Mouse (Mus musculus) C2C12 (cell line): ENCODE measurements around the gene Hexim2. TPM values are rescaled to one million over a fixed set of nuclear protein-coding genes. Genes with fewer than 3 reads are reported as not detected.

Source experiments
- H3K27me3 ChIP-seq: one replicate; pipeline ENCODE4 v1.6.1; 2011; ENCODE audit not compliant: control insufficient read depth, insufficient read depth, insufficient read length
- H3K36me3 ChIP-seq: one replicate; pipeline ENCODE4 v1.6.1; 2011; ENCODE audit not compliant: control insufficient read depth, insufficient read depth
- H3K4me3 ChIP-seq: one replicate; pipeline ENCODE4 v1.5.1; 2011; ENCODE audit warnings: mild to moderate bottlenecking, control low read depth; ENCODE audit not compliant: poor library complexity, insufficient read depth, severe bottlenecking
- H3K79me2 ChIP-seq: one replicate; pipeline ENCODE4 v1.6.1; 2011; ENCODE audit not compliant: control insufficient read depth, insufficient read depth
- H3K79me3 ChIP-seq: one replicate; pipeline ENCODE4 v1.6.1; 2011; ENCODE audit warnings: low read depth, control low read depth
- H3ac ChIP-seq: one replicate; pipeline ENCODE3; 2011; ENCODE audit warnings: low read depth; ENCODE audit not compliant: control insufficient read depth, insufficient read length
- CEBPB ChIP-seq: IDR thresholded peaks from one replicate; pipeline ENCODE4 v1.6.1; 2011; ENCODE audit warnings: low read depth, mild to moderate bottlenecking, control low read depth, moderate library complexity
- CTCF ChIP-seq: IDR thresholded peaks from one replicate; pipeline ENCODE4 v1.5.1; 2011; ENCODE audit not compliant: control insufficient read depth, insufficient read depth, insufficient read length
- FOSL1 ChIP-seq: IDR thresholded peaks from one replicate; pipeline ENCODE4 v1.8.0; 2011; ENCODE audit warnings: mild to moderate bottlenecking, low read length; ENCODE audit not compliant: poor library complexity, insufficient read depth, severe bottlenecking
- MAX ChIP-seq: IDR thresholded peaks from one replicate; pipeline ENCODE4 v1.6.1; 2011; ENCODE audit warnings: mild to moderate bottlenecking, control low read depth
- MYOD1 ChIP-seq: IDR thresholded peaks from one replicate; pipeline ENCODE4 v1.6.1; 2011; ENCODE audit warnings: low read depth; ENCODE audit not compliant: control insufficient read depth, insufficient read length
- MYOG ChIP-seq: IDR thresholded peaks from one replicate; pipeline ENCODE4 v1.6.1; 2011; ENCODE audit not compliant: control insufficient read depth, insufficient read length; ENCODE audit errors: extremely low read depth
- USF1 ChIP-seq: IDR thresholded peaks from one replicate; pipeline ENCODE4 v1.6.1; 2011; ENCODE audit warnings: low read depth, mild to moderate bottlenecking, control low read depth, moderate library complexity
- polyA plus RNA-seq: library from polyadenylated mRNA; unstranded; fragments of >200 nt; fragmentation: generic; extraction: Trizol; gene quantifications from one replicate; pipeline ENCODE4 v1.2.1, GENCODE M21; 2012; ENCODE audit warnings: missing spikeins

The Hexim2 gene
- polyA plus RNA-seq, 1 experiment, result 3.4 TPM

DNA sequence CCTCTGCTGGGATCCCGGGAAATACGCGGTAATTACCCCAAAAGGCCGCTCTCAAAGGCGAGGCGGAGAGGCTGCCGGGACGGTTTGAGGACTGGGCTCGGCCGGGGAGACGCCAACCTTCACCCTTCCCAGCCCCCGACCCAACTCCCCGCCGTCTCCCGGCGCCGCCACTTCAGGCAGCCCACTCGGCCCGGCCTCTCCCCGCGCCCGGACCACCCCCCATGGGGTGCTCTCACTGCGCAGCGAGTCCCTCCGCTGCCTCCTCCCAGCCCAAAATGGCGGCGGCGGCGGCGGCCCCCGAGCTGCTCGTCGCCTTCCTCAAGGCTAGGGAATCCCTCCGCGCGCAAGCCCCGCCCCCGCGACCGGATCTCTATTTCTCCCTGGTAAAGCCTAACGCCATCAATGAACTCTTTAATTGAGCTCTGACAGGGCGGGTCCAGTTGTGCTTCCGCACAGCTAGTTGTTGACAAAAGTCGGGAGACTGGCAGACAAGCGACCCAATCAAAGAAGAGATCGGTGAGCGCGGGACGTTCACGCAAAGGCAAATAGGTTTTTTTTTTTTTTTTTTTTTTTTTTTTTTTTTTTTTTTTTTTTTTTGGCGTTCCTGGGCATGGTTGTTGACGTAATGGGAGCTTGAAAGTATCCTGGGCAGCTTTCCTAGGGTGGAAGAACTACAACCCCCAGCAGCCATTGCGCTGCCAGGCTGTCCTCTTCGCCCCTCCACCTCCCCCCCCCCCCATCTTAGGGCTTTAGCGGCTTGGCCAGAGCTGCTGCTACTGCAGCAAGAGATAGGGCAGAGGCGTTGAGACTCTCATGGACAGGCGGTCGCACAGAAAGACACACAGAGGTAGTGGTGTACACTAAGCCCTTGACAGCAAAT lies 587 bp downstream of the Hexim2 start:
- peak overlapping the region; percentile 74 for H3ac ChIP-seq
- peaks cover 25% of the 10 kb centered on the region for H3K79me2 ChIP-seq
- H3K27me3 ChIP-seq, result no peaks in the 10 kb centered on the region
- TF ChIP-seq CTCF (no peak), MAX (no peak), MYOD1 (no peak), CEBPB (no peak), FOSL1 (no peak), MYOG (no peak), USF1 (no peak)
- H3K79me3 ChIP-seq, result peaks cover 12% of the 10 kb centered on the region
- peaks cover 8% of the 10 kb centered on the region for H3K36me3 ChIP-seq
- H3K4me3 ChIP-seq, result peak overlapping the region; percentile 90

GRCm38 (mm10) chr11:103133456-103134185 lies 1.4 kb downstream of the Hexim2 start:
- Histone ChIP-seq H3K36me3 (peaks cover 8% of the 10 kb centered on the region), H3K79me2 (peaks cover 25% of the 10 kb centered on the region), H3K79me3 (peaks cover 12% of the 10 kb centered on the region)

GRCm38 (mm10) chr11:103134221-103134620 lies 2.0 kb downstream of the Hexim2 start:
- Histone ChIP-seq H3K79me2 (peaks cover 25% of the 10 kb centered on the region), H3ac (no peak overlapping the region), H3K4me3 (no peak overlapping the region), H3K79me3 (peaks cover 12% of the 10 kb centered on the region), H3K36me3 (peaks cover 8% of the 10 kb centered on the region), H3K27me3 (no peaks in the 10 kb centered on the region)
- TF ChIP-seq CTCF, result no peak
- TF ChIP-seq CEBPB, result no peak
- no peak for TF ChIP-seq MAX
- TF ChIP-seq FOSL1, result no peak
- no peak for TF ChIP-seq MYOG
- TF ChIP-seq USF1, result no peak
- TF ChIP-seq MYOD1, result no peak

More at GRCm38 (mm10) chr11:103133456-103134185, 1.4 kb downstream of the Hexim2 start:
- no peaks in the 10 kb centered on the region for H3K27me3 ChIP-seq
- TF ChIP-seq MAX (no peak), FOSL1 (no peak), USF1 (no peak), CTCF (no peak), MYOD1 (no peak)
- H3K4me3 ChIP-seq, result peak overlapping the region; percentile 16
- H3ac ChIP-seq, result peak overlapping the region; percentile 55

DNA sequence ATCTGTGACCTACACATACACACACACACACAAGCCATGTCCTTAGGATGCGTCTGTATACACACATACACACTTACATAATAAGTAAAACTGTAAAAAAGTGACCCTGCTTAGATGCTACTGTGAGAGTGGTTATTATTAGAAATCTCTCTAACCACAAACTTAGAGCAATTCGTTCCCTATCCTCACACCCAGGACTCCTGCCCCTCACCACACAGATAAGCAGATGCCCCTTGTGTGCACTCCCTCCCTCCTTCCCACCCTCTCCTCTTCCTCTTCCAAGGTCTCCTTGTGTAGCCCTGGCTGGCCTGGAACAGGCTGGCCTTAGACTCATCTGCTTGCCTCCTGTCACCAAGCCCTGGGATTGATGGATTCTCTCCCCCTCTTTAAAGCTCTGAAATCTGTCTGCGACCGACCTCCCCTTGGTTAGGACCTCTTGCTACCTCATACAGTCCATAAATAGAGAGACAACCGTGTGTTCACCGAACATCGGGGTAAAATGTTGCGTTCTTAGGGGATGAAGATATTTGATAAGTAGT lies 3.9 kb downstream of the Hexim2 start:
- TF ChIP-seq USF1, result no peak
- TF ChIP-seq MAX, result no peak
- TF ChIP-seq CEBPB, result no peak
- no peak for TF ChIP-seq CTCF
- TF ChIP-seq MYOG, result no peak
- no peak for TF ChIP-seq FOSL1
- TF ChIP-seq MYOD1, result no peak
- Histone ChIP-seq H3K36me3 (no peaks in the 10 kb centered on the region), H3K4me3 (no peak overlapping the region), H3K27me3 (no peaks in the 10 kb centered on the region), H3ac (no peak overlapping the region), H3K79me3 (peaks cover 8% of the 10 kb centered on the region), H3K79me2 (peaks cover 14% of the 10 kb centered on the region)

- no peaks in the 10 kb centered on the region for H3K79me3 ChIP-seq
- H3K27me3 ChIP-seq, result no peaks in the 10 kb centered on the region
- H3K4me3 ChIP-seq, result no peak overlapping the region
- no peaks in the 10 kb centered on the region for H3K36me3 ChIP-seq
- no peak for TF ChIP-seq CTCF
- TF ChIP-seq MYOG, result no peak
- TF ChIP-seq CEBPB, result no peak
- TF ChIP-seq MYOD1, result no peak
- H3K79me2 ChIP-seq, result no peaks in the 10 kb centered on the region
- no peak overlapping the region for H3ac ChIP-seq
Observed at GRCm38 (mm10) chr11:103139951-103140762, 7.9 kb downstream of the Hexim2 start.
